Mouse (Mus musculus): ENCODE measurements around the gene Scin. TPM values are rescaled to one million over a fixed set of nuclear protein-coding genes. Genes with fewer than 3 reads are reported as not detected.

Scin gene
- total RNA-seq, 4 experiments from 2014 or later = 1.4 to 2.5 (median 2.0) TPM

GRCm38 (mm10) chr12:40027846-40028245, 106.2 kb downstream of the Scin start:
- DNase-seq (ENCODE audit: low spot score in 2 of 2) = no peak

DNA sequence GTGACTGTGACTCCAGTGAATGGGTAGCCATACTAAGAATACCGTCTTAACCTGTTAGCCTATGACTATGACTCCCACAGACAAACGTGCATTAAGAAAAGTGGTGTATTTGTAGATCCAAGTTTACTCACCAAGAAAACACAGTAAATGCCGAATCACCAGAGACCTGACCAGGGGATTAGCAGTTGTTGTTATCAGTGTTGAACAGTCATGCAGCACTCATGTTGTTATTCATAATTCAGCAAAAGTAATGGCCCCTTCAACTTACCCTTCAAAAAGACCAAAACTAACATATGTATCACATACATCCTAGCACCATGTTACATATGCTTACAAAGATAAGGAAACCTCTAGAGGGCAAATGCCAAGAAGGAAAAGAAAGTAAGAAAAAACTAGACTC, 106.6 kb downstream of the Scin start:
- DNase-seq (ENCODE audit: low spot score in 2 of 2) = no peak

DNA sequence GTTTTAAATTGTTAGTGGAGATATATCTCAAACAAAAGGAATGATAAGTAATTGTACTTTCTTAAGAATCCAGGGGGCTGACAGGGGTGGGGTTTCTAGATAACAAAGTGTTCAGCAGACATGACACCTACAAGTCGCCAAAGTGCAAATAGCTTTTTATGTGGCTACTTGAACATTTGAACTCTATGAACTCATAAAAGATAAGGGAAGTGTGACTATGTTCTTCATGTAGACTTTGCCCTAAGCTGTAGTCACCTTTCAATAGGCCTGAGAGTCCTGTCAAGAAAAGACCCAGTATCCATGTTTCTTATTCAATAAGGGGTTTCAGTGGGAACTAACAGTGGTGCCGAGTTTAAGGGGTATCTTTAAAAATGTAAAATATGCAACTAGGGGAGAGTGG, 110.1 kb downstream of the Scin start:
- DNase-seq (ENCODE audit: low spot score in 2 of 2) = no peak

DNA sequence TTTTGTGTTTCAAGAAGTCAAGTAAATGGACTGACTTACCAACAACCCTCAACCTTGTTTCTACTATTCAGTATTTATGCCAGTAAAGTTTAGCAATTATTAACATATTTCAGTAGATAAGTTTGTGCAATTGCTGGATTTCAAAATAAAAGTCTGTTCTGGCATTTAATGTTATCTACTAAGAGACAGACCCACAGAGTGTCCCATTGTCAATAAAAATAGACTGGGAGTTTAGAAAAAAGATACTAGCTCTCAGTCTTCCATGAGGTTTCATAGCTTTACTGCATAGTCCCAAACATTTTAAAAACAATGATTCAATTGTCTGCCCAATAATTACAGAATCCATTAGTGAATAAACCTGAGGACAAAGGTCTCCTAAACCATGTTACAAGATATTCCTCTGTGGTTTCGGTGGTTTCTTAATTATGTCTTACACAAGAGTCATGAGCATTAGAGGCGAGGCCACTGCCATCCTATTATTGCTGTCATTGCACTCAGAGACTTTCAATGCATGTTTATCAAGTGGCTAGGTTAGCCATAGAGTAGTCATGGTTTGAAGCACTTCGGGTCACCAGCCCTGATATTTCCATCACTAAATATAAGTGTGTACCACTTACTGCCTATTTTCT, 110.9 kb downstream of the Scin start:
- DNase-seq (ENCODE audit: low spot score in 2 of 2) = no peak

- DNase-seq (ENCODE audit: low spot score in 2 of 2) = no peak
Observed at GRCm38 (mm10) chr12:40022344-40022743, 111.7 kb downstream of the Scin start.

DNA sequence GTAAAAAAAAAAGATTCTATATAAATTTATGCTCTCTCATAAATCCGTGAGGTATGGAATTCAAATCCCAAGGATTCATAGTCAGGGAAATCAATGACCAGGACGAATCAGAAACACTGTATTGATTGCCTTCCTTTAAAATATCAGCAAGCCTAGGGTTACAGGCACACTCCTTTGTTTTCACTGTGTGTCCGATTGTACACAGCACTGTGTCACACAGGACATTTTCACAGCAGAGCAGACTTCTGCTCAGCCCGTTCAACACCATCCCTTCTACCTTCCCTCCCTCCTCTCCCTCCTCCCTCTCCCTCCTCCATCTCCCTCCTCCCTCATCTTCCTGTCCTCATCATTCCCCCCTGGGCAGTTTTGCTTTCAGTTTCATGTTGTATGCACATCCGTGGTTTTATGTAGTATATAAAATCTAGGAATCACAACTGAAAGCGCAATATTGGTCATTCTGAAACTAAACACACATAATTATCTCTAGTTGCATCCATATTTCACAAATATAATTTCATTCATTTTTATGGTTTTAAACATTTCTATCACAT, 116.0 kb downstream of the Scin start:
- no peak for DNase-seq (ENCODE audit: low spot score in 2 of 2)

DNA sequence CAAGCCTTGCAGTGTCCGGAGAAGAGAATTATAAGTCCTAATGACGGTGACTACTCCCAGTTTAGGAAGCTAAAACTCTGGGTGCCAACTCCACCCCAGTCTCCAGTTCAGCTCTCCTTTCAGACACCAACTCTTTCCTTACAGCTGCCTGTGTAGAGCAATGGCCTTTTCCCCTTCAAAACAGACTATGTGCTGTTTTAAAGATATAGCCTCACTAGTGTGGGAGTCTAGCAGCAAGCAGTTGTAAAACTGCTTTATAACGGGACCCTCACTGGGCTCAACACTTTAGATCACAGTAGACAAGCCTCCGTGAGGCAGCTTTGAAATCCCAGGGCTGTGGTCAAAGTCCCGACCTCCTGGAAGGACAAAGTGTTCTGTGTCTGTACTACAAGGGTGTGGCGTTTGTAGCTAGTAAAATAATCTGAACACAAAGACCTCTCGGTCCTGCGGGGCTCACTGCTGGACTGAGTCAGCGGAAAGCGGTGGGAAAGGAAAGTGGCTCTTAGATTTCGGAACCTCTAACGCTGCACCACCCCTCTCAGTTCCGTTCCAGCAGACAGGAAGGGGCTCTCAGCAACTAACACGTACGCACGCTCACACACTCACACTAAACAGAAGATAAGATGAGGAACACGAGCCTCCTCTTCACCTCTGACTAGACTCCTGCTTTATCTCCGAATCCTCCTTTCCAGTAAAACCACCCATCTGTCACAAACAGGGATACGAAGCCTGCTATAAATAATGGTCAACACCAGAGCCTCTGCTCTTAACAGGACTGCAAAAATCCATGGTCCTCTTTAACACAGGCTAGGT, 117.2 kb downstream of the Scin start:
- no peak for DNase-seq (ENCODE audit: low spot score in 2 of 2)

GRCm38 (mm10) chr12:40016068-40016467, 118.0 kb downstream of the Scin start:
- DNase-seq (ENCODE audit: low spot score in 2 of 2) = no peak

DNA sequence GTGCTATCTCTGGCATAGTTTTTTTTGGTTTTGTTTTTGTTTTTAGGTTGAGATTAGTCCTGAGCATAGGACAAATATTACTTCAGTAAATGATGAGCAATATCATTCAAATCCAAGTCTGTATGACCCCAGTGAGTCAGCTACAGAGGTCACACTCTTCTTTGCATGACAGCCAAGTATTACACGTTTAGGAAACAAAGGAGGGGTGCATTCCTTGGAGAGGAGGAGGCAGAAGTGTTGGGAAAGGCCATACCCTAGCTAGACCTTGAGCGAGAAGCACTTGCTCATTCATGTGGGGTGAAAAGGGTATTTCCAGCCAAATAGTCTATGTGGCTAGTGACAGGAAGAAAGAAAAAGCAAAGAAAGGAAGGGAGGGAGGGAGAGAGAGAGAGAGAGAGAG, 124.2 kb downstream of the Scin start:
- no peak for DNase-seq (ENCODE audit: low spot score in 2 of 2)

Other genes with a start within 250 kb of the Scin start
- gene Arl4a, start 96.2 kb downstream of the Scin start, total RNA-seq (2022) = 10 to 100 TPM; 27.5 to 30.5 (median 28.4) TPM
- 1 to 10 TPM in 1 of 4 experiments, under 1 TPM in 3; 0.66 to 1.5 (median 0.87) TPM for gene Lsmem1, start 65.3 kb upstream of the Scin start, total RNA-seq (2022)
- 10 to 100 TPM; 80.1 to 95.4 (median 92.0) TPM for gene Ifrd1, start 114.3 kb upstream of the Scin start, total RNA-seq (2022)

Measured in layer of hippocampus, adult 8-10 months (tissue).